Mouse (Mus musculus) cerebellum, postnatal 36 days (tissue): ENCODE measurements around the gene Fam89a.

Experiments used
- DNase-seq, 2 experiments: peaks; one replicate each; pipeline ENCODE4 v3.0.0; 2021 to 2022; ENCODE audit warnings: mixed read lengths in 2 of 2

Gene Fam89a

GRCm38 (mm10) chr8:124752325-124752862 is 762 bp upstream of the Fam89a start:
- no peak for DNase-seq

- no peak for DNase-seq
These were observed 441 bp downstream of the Fam89a start for GRCm38 (mm10) chr8:124751191-124751590.

GRCm38 (mm10) chr8:124746661-124747060 is 5.0 kb downstream of the Fam89a start:
- DNase-seq: no peak

- peak; percentile 37 to 56 for DNase-seq
These were observed 12.4 kb downstream of the Fam89a start for GRCm38 (mm10) chr8:124739268-124739667.

GRCm38 (mm10) chr8:124735371-124735911 is 16.2 kb downstream of the Fam89a start:
- no peak for DNase-seq

- no peak for DNase-seq
These were observed 18.8 kb downstream of the Fam89a start for GRCm38 (mm10) chr8:124732828-124733227.

GRCm38 (mm10) chr8:124724301-124724700 is 27.3 kb downstream of the Fam89a start:
- no peak for DNase-seq

- DNase-seq: peak; percentile 92 to 95
These were observed 29.6 kb downstream of the Fam89a start, which contains the start of the genes Ttc13 and Arv1 for GRCm38 (mm10) chr8:124721862-124722515. Ttc13 (minus strand) TSS chr8:124721983. Arv1 (plus strand) TSS chr8:124722139.

- DNase-seq: no peak
These were observed 30.4 kb downstream of the Fam89a start for GRCm38 (mm10) chr8:124720938-124721861.

- no peak for DNase-seq
These were observed 31.5 kb downstream of the Fam89a start for GRCm38 (mm10) chr8:124720133-124720532.

GRCm38 (mm10) chr8:124715736-124716135 is 35.9 kb downstream of the Fam89a start:
- no peak for DNase-seq

- DNase-seq: no peak
These were observed 38.4 kb downstream of the Fam89a start for GRCm38 (mm10) chr8:124713207-124713606.

GRCm38 (mm10) chr8:124705823-124706222 is 45.8 kb downstream of the Fam89a start:
- no peak for DNase-seq

GRCm38 (mm10) chr8:124704376-124704775 is 47.3 kb downstream of the Fam89a start:
- no peak for DNase-seq

GRCm38 (mm10) chr8:124703526-124703925 is 48.1 kb downstream of the Fam89a start:
- DNase-seq: no peak

- DNase-seq: peak; percentile 45 to 61
These were observed 49.4 kb downstream of the Fam89a start for GRCm38 (mm10) chr8:124702183-124702582.

- DNase-seq: no peak
These were observed 50.6 kb downstream of the Fam89a start for GRCm38 (mm10) chr8:124701023-124701422.

GRCm38 (mm10) chr8:124700271-124700670 is 51.4 kb downstream of the Fam89a start:
- no peak for DNase-seq

GRCm38 (mm10) chr8:124695424-124696100 is 56.1 kb downstream of the Fam89a start:
- no peak for DNase-seq

- no peak for DNase-seq
These were observed 59.9 kb downstream of the Fam89a start for GRCm38 (mm10) chr8:124691706-124692105.
